Mouse (Mus musculus): ENCODE results near the gene Mrps18b. TPM values are rescaled to one million over a fixed set of nuclear protein-coding genes. Genes with fewer than 3 reads are reported as not detected.

Gene Mrps18b
- total and polyA plus RNA-seq, 2 experiments from 2014 or later, result 37.2 to 55.7 TPM

- Histone ChIP-seq H3K36me3 (ENCODE audit: insufficient read depth, low read length) (peaks cover 49% of the 10 kb centered on the region), H3K4me3 (ENCODE audit: low read depth, low read length) (no peak overlapping the region), H3K9ac (replicated peaks; ENCODE audit: low read length, poor library complexity, severe bottlenecking) (no peak overlapping the region), H3K4me1 (ENCODE audit: insufficient read depth, low read length) (no peaks in the 10 kb centered on the region), H3K27me3 (ENCODE audit: insufficient read depth, low read length) (no peaks in the 10 kb centered on the region), H3K27ac (ENCODE audit: low read depth, low read length) (no peak overlapping the region), H3K4me2 (ENCODE audit: low read depth, low read length, poor library complexity, severe bottlenecking) (no peak overlapping the region), H3K9me3 (ENCODE audit: low read length) (no peaks in the 10 kb centered on the region)
- 100% methylated on average over 2 of the region's 2 CpGs for WGBS
- no peak for DNase-seq (ENCODE audit: low spot score)
- TF ChIP-seq CTCF (IDR thresholded peaks at IDR 0.05), result no peak
- ATAC-seq (ENCODE audit: low FRiP score), result no peak
These were observed 13.3 kb upstream of the Mrps18b start for GRCm38 (mm10) chr17:35929534-35929933.

- H3K36me3 ChIP-seq (ENCODE audit: insufficient read depth, low read length), result peaks cover 61% of the 10 kb centered on the region
These were observed 11.3 kb upstream of the Mrps18b start for GRCm38 (mm10) chr17:35927471-35927870.

GRCm38 (mm10) chr17:35923281-35923680 is 7.1 kb upstream of the Mrps18b start:
- no peak overlapping the region for H3K9ac ChIP-seq (replicated peaks; ENCODE audit: low read length, poor library complexity, severe bottlenecking)
- H3K4me2 ChIP-seq (ENCODE audit: low read depth, low read length, poor library complexity, severe bottlenecking), result no peak overlapping the region
- peaks cover 40% of the 10 kb centered on the region for H3K36me3 ChIP-seq (ENCODE audit: insufficient read depth, low read length)
- TF ChIP-seq CTCF (IDR thresholded peaks at IDR 0.05), result no peak
- 95% methylated on average over 4 of the region's 4 CpGs for WGBS
- H3K27me3 ChIP-seq (ENCODE audit: insufficient read depth, low read length), result no peaks in the 10 kb centered on the region
- peaks cover 11% of the 10 kb centered on the region; the same call in 1 of the 2 replicates for H3K4me1 ChIP-seq (ENCODE audit: insufficient read depth, low read length)
- ATAC-seq (ENCODE audit: low FRiP score) (no peak), DNase-seq (ENCODE audit: low spot score) (no peak)
- no peak overlapping the region for H3K4me3 ChIP-seq (ENCODE audit: low read depth, low read length)
- H3K9me3 ChIP-seq (ENCODE audit: low read length), result no peaks in the 10 kb centered on the region
- no peak overlapping the region for H3K27ac ChIP-seq (ENCODE audit: low read depth, low read length)

More at GRCm38 (mm10) chr17:35927471-35927870, 11.3 kb upstream of the Mrps18b start:
- no peak for DNase-seq (ENCODE audit: low spot score)
- Histone ChIP-seq H3K27ac (ENCODE audit: low read depth, low read length) (no peak overlapping the region), H3K4me1 (ENCODE audit: insufficient read depth, low read length) (no peaks in the 10 kb centered on the region), H3K9ac (replicated peaks; ENCODE audit: low read length, poor library complexity, severe bottlenecking) (no peak overlapping the region), H3K9me3 (ENCODE audit: low read length) (no peaks in the 10 kb centered on the region), H3K27me3 (ENCODE audit: insufficient read depth, low read length) (no peaks in the 10 kb centered on the region), H3K4me2 (ENCODE audit: low read depth, low read length, poor library complexity, severe bottlenecking) (no peak overlapping the region), H3K4me3 (ENCODE audit: low read depth, low read length) (no peak overlapping the region)
- 65% methylated on average over 1 of the region's 1 CpGs for WGBS
- TF ChIP-seq CTCF (IDR thresholded peaks at IDR 0.05), result no peak
- ATAC-seq (ENCODE audit: low FRiP score), result no peak

GRCm38 (mm10) chr17:35922566-35922965 is 6.4 kb upstream of the Mrps18b start:
- DNase-seq (ENCODE audit: low spot score), result no peak
- Histone ChIP-seq H3K4me1 (ENCODE audit: insufficient read depth, low read length) (peaks cover 11% of the 10 kb centered on the region; the same call in 1 of the 2 replicates), H3K36me3 (ENCODE audit: insufficient read depth, low read length) (peaks cover 33% of the 10 kb centered on the region), H3K9me3 (ENCODE audit: low read length) (no peaks in the 10 kb centered on the region), H3K4me3 (ENCODE audit: low read depth, low read length) (no peak overlapping the region), H3K27ac (ENCODE audit: low read depth, low read length) (no peak overlapping the region), H3K27me3 (ENCODE audit: insufficient read depth, low read length) (no peaks in the 10 kb centered on the region), H3K9ac (replicated peaks; ENCODE audit: low read length, poor library complexity, severe bottlenecking) (no peak overlapping the region), H3K4me2 (ENCODE audit: low read depth, low read length, poor library complexity, severe bottlenecking) (no peak overlapping the region)
- no peak for ATAC-seq (ENCODE audit: low FRiP score)
- TF ChIP-seq CTCF (IDR thresholded peaks at IDR 0.05), result no peak
- 83% methylated on average over 3 of the region's 3 CpGs for WGBS

- no peak for TF ChIP-seq CTCF (IDR thresholded peaks at IDR 0.05)
- WGBS, result 81% methylated on average over 4 of the region's 4 CpGs
- H3K9ac ChIP-seq (replicated peaks; ENCODE audit: low read length, poor library complexity, severe bottlenecking), result 0 out of 2 replicates have a peak overlapping the region, but pooled peaks have one; percentile 36
These were observed 5.5 kb upstream of the Mrps18b start for GRCm38 (mm10) chr17:35921710-35922109.

GRCm38 (mm10) chr17:35920862-35921562 is 4.8 kb upstream of the Mrps18b start:
- peaks cover 11% of the 10 kb centered on the region; the same call in 1 of the 2 replicates for H3K4me1 ChIP-seq (ENCODE audit: insufficient read depth, low read length)
- no peaks in the 10 kb centered on the region for H3K27me3 ChIP-seq (ENCODE audit: insufficient read depth, low read length)
- H3K9me3 ChIP-seq (ENCODE audit: low read length), result no peaks in the 10 kb centered on the region
- DNase-seq (ENCODE audit: low spot score) (peak; percentile 75), ATAC-seq (ENCODE audit: low FRiP score) (no peak)
- H3K9ac ChIP-seq (replicated peaks; ENCODE audit: low read length, poor library complexity, severe bottlenecking), result peak overlapping the region; percentile 14; the same call in 1 of the 2 replicates
- no peak overlapping the region for H3K4me3 ChIP-seq (ENCODE audit: low read depth, low read length)
- peak overlapping the region; percentile 98 for H3K27ac ChIP-seq (ENCODE audit: low read depth, low read length)
- 63% methylated on average over 5 of the region's 5 CpGs for WGBS
- TF ChIP-seq CTCF (IDR thresholded peaks at IDR 0.05), result peak; percentile 80
- H3K36me3 ChIP-seq (ENCODE audit: insufficient read depth, low read length), result peaks cover 21% of the 10 kb centered on the region
- no peak overlapping the region for H3K4me2 ChIP-seq (ENCODE audit: low read depth, low read length, poor library complexity, severe bottlenecking)

More at GRCm38 (mm10) chr17:35921710-35922109, 5.5 kb upstream of the Mrps18b start:
- Histone ChIP-seq H3K9me3 (ENCODE audit: low read length) (no peaks in the 10 kb centered on the region), H3K4me2 (ENCODE audit: low read depth, low read length, poor library complexity, severe bottlenecking) (no peak overlapping the region), H3K4me3 (ENCODE audit: low read depth, low read length) (no peak overlapping the region), H3K36me3 (ENCODE audit: insufficient read depth, low read length) (peaks cover 28% of the 10 kb centered on the region), H3K4me1 (ENCODE audit: insufficient read depth, low read length) (peaks cover 11% of the 10 kb centered on the region; the same call in 1 of the 2 replicates), H3K27ac (ENCODE audit: low read depth, low read length) (no peak overlapping the region), H3K27me3 (ENCODE audit: insufficient read depth, low read length) (no peaks in the 10 kb centered on the region)
- no peak for ATAC-seq (ENCODE audit: low FRiP score)
- no peak for DNase-seq (ENCODE audit: low spot score)
